Mouse (Mus musculus) adrenal gland, postnatal 25 days (tissue): ENCODE results near the gene Golga4. TPM values are rescaled to one million over a fixed set of nuclear protein-coding genes. Genes with fewer than 3 reads are reported as not detected.

Experiments used
- DNase-seq: peaks from one replicate; pipeline ENCODE4 v3.0.0; 2021; ENCODE audit warnings: mixed read lengths
- total RNA-seq: library from RNA; stranded (reverse); gene quantifications from 2 replicates; pipeline ENCODE4 v1.2.3, GENCODE M21; 2021

Gene Golga4
- total RNA-seq, 1 experiment from 2014 or later: 119 TPM

DNA sequence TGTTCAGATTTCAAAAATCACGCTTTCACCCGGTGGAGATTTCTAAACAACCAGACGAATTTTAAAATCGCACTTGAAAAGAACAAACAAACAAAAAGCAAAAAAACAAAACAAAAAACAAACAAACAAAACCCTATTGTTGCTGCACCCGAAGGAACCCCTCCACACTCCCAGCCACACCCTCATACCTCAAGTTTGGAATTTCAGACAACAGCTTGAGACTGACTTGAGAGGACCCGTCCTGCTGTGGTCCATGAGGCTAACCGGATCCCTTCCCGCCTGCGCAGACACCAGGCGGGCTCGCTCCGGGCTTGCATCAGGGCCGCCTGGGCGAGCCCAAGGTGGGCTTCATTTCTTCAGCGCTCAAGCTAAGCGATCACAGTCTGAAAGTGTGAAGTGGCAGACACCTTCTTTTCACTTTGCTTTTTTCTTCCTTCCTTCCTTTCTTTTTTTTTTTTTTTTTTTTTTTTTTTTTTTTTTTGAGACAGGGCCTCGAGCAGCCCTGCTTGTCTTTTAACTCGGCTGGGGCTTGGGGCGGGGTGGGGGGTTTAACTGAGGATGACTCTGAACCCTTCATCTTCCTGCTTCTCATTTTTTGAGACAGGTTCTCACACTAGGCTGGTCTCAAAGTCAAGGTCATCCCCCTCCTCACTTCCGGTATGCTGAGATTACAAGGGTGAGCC, 17.0 kb upstream of the Golga4 start:
- DNase-seq: no peak

DNA sequence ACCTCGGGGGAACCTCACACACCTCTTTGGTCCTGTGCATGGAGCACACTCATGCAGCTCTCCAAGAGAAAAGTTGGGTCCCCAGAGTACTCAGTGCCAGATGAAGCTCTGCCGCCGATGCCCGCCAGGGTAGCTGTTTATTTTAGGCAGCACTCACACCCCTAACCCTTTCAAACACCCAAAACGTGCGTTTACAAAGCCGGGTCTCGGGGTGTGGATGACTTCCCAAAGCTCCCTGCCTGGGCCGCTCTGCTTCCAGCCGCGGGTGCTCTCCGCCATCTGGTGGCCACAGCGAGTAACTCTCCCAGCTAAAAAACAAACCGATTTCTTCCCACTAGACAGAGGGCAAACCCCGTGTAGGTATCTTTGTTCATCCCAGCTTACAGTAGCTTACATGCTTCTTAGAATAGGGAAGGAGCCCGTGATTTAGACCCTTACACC, 16.5 kb upstream of the Golga4 start:
- peak; percentile 73 for DNase-seq

DNA sequence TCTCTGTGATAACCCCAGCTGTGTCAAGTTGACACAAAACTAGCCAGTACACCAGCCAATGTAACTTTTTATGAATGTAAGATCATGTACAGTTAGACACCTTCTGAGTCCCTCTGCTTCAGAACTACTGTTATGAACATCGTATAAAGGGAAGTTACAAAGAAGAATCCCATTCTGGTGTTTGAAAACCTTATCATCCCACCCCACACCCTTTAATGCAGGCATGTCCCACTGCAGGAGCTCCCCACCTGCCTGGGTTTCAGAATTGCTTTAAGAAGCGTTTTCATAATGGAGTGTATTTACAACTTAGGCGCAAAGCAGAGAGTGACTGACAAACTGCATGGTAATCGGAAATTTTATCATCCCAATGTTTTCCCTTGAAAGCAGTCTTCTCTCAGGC, 14.9 kb upstream of the Golga4 start:
- DNase-seq: no peak

DNA sequence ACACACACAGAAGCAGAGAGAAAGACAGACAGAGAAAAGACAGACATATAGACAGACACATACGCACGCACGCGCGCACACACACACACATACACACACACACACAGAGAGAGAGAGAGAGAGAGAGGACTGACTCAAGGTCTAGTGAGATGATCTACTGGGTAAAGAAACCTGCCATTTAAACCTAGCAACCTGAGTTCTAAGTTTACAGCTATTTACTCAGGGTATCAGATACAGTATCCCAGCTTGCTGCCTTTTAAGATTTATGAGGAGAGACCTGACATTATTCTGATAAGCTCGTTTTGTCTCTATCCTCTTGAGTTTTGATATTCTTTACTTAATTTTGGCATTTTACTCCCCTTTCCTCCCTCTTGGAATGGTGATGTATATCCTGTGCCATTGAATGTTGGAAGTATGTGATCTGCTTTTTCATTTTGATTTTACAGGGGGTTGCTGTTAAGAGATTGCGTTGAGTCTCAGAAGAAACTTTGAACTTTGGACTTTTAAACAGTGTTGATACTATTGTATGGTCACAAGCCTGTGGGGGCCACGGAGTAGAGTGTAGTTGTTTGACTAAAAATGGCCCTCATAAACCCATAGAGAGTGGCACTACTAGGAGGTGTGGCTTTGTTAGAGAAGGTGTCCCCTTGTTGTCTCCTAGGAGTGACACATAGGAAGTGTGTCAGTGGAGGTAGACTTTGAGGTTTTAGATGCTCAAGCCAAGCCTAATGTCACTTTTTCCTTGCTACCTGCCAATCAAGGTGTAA, 13.0 kb upstream of the Golga4 start:
- DNase-seq: no peak

DNA sequence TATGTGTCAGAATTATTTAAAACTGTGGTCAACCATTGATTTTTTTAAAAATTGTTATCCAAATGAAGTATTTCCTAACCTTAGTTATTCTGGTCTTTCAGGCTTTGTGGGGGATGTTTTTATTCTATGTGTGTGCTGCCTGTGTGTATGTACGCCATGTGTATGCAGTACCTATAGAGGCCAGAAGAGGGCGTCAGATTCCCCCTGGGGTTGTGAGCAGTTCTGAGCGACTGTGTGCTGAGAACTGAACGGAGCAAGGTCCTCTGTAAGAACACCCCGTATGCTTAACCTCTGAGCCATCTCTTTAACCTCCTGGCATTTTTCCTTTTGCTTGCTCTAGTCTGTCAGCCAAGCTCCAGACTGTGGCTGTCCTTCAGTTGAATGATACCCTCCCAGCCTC, 12.0 kb upstream of the Golga4 start:
- no peak for DNase-seq

DNA sequence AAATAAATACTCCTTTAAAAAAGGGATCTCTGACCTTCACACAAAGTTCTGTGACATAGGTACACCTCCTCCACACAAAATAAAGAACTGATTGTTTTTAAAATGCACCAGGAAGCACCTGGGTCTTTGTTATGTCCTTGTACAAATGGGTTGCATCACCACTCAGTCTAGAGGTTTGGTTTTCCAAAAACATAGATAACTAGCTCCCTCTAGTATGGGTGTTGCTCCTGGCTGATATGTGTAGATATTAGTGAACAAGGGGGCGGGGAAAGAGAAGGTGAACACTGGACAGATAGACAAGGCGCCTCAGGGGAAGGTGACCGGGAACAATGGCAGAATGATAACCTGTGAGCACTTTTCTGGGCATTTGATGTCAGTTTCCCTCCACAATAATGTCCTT, 10.1 kb upstream of the Golga4 start:
- DNase-seq: no peak

DNA sequence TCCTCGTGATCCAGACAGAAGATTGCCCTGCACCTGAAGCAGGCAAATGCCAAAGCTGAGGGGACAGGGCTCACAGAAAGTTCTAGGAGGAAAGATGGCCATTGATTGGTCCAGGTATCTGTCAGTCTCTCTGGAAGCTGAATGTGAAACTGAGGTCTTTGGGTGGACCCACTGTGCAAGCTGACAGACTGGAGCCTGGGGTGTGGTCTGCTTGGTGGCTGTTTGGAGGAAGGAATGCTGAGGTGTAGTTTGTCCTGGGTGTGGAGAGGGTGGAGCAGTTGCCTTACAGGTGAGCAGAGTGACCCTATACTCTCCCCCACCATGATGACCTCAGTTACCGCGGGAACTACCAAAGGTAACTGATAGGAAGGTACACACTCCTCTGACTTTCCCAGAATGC, 9.1 kb upstream of the Golga4 start:
- no peak for DNase-seq

DNA sequence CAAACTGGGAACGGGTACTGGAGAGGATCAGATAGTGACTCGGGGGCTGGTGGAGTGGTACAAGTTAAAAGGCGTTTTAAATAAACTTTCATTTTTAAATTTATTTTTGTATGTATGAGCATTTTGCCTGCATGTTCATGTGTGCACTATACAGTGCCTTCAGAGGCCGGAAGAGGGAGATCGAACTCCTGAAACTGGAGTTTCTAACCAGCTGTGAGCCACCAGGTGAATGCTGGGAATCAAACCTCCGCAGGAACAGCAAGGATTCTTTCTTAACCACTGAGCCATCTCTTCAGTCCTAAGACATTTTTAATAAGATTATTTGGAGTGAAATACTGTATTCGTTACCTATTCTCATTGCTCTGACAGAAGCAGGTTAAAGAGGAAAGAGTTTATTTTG, 8.0 kb upstream of the Golga4 start:
- no peak for DNase-seq

DNA sequence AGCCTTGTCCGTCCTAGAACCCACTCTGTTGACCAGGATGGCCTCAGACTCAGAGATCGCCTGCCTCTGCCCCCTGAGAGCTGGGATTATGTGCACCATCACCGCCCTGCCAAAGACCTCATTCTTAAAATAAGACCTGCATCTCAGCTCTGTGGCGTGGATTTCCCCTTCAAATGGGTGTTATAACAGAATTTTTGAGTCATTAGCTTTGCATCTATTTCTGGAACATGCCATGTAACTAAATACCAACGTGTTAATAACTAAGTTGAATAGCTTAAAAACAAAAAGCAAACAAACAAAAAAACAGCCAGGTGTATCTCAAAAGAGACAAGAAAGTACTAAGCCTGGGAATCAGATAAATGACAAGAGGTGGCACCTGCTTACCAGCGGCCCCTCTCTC, 5.1 kb upstream of the Golga4 start:
- no peak for DNase-seq

DNA sequence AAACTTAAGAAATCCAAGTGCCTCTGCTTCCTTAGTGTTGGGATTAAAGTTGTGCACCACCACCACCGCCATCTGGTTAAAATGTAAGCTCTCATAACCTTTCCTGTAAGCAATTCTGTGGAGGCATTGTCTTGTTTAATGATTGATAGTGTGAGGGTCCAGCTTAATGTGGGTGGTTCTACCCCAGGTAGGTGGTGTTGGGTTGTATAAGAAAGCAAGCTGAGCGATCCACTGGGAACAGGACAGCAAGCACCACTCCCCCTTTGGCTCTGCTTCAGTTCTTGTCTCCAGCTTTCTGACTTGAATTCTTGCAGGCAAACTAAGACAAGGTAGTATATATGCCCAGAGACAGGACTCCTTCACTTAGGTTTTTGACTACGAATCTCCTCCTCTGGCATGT, 1.4 kb upstream of the Golga4 start:
- DNase-seq: no peak

DNA sequence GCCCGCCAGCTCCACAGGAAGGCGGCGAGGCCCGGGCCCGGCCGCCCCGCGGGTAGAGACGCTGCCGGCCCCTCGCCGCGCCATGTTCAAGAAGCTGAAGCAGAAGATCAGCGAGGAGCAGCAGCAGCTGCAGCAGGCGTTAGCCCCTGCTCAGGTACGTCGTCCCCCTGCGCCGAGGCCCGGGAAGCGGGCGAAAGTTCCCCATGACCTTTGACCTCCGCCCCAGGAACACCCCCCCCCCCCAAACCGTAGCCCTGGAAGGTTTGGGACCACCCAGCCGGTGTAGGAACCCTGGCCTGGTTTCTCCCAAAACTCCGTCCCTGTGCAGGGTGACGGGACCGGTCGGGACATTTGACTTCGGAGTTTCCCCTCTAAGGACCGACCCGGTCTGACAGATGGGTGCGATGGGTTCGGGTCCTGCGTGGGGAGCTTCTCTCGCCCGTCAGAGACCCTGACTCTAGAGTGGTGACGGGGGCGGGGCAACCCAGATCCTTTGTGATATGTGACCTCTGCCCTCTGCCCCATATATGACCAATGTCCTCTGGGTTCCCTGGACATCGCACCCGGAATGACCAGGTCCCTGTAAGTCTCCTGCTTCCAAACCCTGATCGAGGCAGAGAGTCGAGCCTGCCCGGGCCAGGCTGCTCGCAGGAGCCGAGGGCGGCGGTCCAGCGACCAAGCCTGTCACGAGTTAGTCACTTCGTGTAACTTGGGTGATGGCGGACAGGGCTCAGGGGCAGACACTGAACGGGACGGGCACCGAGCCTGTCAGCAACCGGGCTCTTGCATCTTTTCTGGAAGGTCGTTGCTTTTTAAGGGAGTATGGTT, 551 bp downstream of the Golga4 start:
- peak; percentile 72 for DNase-seq

DNA sequence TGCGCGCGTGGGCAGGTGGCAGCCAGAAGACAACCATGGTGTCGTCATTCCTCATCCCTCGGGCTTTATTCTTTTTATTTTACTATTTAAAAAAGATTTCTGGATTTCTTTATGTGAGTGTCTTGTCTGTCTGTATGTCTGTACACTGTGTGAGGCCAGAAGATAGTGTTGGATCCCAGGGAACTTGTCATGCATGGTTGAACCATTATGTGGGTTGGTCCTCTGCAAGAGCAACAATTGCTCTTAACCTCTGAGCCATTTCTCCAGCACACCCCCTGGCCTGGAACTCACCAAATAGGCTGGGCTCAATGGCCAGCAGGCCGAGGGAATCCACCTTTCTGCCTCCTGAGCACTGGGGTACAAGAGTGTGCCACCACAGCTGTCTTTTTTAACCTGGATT, 1.5 kb downstream of the Golga4 start:
- no peak for DNase-seq

DNA sequence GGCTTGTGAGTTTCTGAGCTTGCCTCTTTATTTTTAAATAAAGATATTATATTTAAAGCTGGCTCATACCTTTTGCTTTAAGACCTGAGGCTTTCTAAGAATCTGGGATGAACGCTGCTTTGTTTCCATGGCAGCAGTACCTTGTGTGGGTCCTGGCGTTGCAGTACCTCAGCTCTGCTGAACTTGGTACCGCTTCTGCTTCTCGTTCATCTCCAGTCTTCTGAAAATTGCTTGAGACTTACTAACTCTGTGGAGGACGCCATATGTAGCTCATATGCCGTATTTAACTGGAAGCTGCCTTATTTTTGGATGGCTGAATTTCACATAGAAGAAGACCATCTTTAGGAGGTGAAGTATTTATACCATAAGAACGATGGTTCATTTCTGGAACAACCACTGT, 2.5 kb downstream of the Golga4 start:
- no peak for DNase-seq

DNA sequence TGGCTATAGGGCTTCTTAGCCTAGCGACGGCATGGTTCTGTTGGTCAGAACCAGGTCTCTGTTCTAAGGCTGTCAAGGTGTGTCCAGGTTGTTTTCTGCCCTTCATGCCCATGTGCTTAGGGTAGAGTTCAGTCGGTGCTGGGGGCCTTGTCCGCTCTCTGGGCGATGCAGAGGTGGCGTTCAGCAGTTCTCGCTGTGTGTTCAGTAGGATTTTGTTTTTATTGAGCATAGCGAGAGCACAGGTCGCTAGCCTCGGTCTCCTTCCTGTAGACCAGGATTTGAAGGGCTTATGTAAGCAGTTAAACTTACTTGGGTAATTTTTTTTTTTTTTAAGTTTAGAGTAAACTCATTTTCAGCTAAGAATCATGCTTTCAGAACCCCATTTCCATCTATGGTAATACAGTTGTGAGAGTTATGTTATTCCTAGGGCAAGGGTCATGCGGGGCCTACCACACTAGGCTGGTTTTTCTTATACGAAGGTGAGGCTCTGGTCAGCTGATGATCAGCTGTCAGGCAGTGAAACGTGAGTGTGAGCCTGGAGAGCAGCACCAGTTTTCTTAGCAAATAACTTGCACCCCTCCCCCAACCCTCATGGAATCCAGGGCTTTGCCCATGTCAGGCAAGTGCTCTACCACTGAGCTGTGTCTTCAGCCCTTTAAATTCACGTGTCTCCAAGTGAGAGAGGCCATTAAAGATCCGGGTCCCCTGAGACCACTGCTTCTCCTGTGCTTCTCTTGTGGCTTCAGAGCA, 5.0 kb downstream of the Golga4 start:
- DNase-seq: no peak

DNA sequence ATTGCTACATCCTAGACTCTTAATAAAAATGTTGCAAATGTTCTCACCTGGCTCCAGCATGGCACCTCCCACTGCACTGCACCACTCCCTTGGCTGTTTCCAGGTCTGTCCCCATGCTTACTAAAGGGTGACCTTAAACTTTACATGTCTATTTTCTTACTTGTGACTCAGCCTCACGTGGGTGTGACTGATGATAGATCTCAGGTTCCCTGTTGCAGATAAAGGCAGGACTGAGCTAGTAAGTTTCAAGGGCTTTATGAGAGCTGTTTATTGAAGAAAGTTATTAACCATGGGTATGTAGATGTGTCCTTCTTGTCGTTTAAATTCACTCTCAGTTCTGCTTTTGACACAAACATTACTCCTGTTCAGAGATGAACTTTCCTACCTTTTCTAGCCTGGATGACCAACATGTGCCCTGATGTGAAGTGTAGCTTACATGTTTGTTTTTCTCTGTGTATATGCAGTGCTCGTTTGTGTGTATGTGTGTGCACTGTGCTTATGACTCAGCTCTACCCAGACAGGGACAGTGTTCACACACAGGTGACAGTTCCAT, 6.7 kb downstream of the Golga4 start:
- DNase-seq: peak; percentile 48

DNA sequence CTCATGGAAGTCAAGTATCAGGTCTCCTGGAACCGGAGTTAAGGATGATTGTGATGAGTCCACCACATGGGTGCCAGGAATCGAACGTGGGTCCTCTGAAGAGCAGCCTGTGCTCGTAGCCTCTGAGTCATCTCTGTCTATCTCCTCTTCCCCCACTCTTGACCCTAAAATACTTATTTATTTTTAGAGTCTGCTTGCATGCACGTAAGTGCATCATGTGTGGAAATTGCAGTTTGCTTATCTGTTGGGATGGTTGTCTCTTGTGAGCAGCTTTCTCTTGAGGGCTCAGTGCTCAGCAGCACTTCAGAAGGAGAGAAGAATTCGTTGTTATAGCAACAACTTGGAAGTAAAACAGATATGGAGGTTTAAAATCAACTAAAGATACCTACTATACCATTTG, 9.4 kb downstream of the Golga4 start:
- no peak for DNase-seq

DNA sequence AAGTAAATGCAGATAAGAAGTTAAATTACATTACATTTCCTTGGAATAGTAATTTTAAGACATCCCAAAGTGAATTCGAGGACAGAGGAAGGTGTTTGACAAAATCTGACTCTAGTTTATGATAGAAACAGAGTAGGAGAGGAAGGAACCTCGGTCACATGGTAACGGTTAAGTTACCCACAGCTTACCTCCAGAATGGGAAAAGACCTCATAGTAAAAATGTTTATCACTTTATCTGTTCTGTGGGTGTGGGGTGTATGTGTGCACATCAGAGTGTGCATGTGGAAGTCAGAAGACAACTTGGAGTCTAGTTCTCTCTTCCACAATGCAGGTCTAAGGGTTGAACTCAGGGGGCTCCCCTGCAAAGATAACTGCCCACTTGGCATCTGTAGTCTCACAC, 10.1 kb downstream of the Golga4 start:
- no peak for DNase-seq

DNA sequence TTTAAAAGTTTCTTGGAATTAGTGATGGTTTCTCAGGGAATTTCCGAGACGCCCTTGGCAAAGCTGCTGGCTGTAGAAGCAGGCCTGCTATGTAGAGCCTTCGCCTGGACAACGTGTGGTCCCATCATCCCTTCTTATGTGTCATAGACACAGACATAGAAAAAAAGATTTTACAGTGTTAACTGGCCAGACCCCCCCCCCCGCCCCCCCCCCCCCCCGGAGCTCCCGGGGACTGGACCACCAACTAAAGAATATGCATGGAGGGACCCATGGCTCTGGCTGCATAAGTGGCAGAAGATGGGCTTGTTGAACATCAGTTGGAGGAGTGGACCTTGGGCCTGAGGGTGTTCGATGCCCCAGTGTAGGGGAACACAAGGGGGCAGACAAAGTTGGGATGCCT, 11.6 kb downstream of the Golga4 start:
- DNase-seq: no peak

DNA sequence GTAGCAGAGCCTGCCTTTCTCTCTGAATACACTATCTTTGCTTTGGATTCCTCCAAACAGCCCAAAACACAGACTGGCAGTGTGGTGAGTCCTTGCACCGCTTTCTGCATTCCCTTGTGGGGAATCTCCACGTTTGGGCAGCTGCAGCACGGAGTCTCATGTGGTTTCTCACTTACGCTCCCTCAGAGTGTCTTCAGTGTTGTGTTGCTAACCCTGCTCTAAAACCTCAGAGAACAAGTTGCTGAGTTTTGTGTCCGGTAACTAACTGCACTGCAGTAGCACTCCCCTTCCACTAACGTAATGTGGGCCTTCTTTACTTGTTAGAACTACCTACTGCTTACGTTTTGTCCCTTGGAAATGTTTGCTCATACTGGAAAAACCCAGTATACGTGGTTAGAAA, 13.0 kb downstream of the Golga4 start:
- no peak for DNase-seq

DNA sequence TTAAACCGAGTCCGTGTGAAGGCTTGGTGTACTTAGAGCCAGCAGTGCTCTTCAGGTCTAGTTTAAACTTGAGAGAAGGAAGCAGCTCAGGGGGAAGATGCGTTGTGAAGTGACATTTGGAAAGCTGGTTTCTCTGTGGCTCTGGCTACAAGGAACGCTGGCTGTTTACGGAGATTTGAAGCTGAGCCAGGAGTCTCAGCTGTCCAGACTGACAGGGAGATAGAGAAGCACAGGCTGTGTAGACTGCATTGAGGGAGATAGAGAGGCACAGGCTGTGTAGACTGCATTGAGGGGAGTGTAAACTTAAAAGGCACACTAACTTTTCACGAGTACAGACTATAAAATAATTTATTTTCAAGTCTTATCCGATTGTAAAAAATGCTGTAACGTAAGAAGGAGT, 13.9 kb downstream of the Golga4 start:
- DNase-seq: peak; percentile 23

DNA sequence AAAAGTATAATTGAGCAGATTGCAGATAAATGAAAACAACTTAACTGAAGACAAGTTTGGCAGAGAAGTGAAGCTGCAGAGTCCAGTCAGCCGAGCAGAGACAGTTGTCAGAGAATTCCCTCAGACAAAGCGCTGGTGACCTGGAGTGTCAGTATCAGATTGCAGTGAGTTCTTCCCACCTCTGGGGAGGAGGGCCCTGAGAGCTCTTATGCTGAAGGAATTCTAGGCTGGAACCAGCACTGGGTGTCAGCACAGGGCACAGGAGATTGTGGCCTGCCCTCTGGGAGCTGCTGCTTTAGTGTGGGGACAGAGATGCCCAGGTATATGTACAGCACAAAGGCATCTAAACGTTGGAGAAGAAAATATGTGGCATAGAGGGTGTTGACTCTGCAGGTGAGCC, 14.8 kb downstream of the Golga4 start:
- DNase-seq: no peak

DNA sequence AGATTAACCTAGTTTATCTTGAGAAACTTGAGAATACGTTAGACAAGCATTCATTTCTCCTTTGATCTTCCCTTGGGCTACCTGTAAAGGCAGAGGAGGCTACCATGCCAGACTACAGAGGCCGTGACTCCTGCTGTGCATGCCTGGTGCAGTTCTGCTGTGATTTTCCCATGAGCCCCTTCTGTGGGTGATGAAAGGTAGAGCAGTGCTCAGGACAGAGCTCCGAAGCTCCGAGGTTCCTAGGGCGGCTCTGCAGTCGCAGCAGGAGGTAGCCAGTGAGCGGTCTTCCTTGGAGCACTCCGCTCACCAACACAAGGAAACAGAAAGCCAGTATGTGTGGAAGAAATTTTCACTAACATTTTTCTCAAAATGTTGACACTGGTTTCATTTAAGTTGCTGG, 15.6 kb downstream of the Golga4 start:
- DNase-seq: no peak
